Mouse (Mus musculus): Measurements from ENCODE around the gene Gstp3. TPM values are rescaled to one million over a fixed set of nuclear protein-coding genes. Genes with fewer than 3 reads are reported as not detected.
"Not testable (repeated sequence)": the region's sequence is repeated elsewhere in the genome, so short reads cannot be mapped to it uniquely, and the experiment has no call there.

The Gstp3 gene
- total and polyA plus RNA-seq, 2 experiments from 2014 or later = not detected

DNA sequence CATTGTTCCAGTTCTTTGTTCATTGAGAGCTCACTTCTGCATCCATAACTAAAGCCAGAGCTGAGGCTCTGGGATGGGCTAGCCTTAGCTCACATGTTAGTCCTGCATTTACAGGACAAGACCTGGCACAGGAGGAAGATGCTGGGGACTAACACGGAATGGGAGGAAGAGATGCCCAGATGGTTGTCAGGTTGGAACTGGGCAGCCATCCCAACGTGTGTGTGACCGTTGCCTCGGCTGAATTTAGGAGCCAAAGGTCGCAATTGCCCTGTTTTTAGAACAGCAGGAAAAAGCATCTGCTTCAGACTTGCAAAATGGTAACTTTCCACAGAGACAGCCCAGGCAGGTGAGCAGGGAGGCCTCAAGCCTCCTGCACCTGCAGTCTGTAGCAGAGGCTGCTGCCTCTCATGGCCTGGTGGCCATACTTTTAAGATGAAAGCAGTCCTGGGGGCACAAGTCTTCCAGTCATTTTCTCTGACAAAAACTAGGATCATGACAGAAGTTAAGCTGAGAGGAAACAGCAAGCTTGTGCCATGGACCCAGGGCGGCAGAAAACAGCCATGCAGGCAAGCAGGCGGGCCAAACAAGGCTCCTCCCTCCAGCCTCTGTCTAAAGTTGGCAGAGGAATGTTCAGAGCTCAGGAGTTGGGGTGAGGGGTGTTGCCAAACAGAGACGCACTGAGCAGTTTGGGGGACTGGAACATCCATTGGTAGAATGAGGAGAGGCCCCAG is 4.0 kb downstream of the Gstp3 start:
- H3K4me3 ChIP-seq (ENCODE audit: low read depth, low read length) = no peak overlapping the region
- H3K9ac ChIP-seq = no peak overlapping the region
- no peak overlapping the region for H3K27ac ChIP-seq (ENCODE audit: low read depth, low read length)
- DNase-seq (no peak), ATAC-seq (no peak)
- H3K9me3 ChIP-seq (ENCODE audit: low read length) = no peaks in the 10 kb centered on the region
- no peaks in the 10 kb centered on the region for H3K4me1 ChIP-seq (ENCODE audit: insufficient read depth)
- H3K36me3 ChIP-seq (ENCODE audit: insufficient read depth) = no peaks in the 10 kb centered on the region
- WGBS = 69% methylated on average over 8 of the region's 8 CpGs
- H3K27me3 ChIP-seq (ENCODE audit: insufficient read depth, low read length) = no peaks in the 10 kb centered on the region
- H3K4me2 ChIP-seq (ENCODE audit: low read depth) = no peak overlapping the region
- no peak for TF ChIP-seq CTCF (IDR thresholded peaks at IDR 0.05; ENCODE audit: low read depth)

- Histone ChIP-seq H3K4me2 (ENCODE audit: low read depth) (no peak overlapping the region), H3K9me3 (ENCODE audit: low read length) (no peaks in the 10 kb centered on the region), H3K4me3 (ENCODE audit: low read depth, low read length) (no peak overlapping the region), H3K27me3 (ENCODE audit: insufficient read depth, low read length) (no peaks in the 10 kb centered on the region), H3K36me3 (ENCODE audit: insufficient read depth) (no peaks in the 10 kb centered on the region), H3K9ac (no peak overlapping the region), H3K4me1 (ENCODE audit: insufficient read depth) (no peaks in the 10 kb centered on the region), H3K27ac (ENCODE audit: low read depth, low read length) (no peak overlapping the region)
- DNase-seq (no peak), ATAC-seq (no peak)
- 86% methylated on average over 5 of the region's 5 CpGs for WGBS
- TF ChIP-seq CTCF (IDR thresholded peaks at IDR 0.05; ENCODE audit: low read depth) = no peak
Measured at GRCm38 (mm10) chr19:4054613-4055012, 4.8 kb downstream of the Gstp3 start.

- DNase-seq (no peak), ATAC-seq (no peak)
- Histone ChIP-seq H3K4me3 (ENCODE audit: low read depth, low read length) (no peak overlapping the region), H3K4me1 (ENCODE audit: insufficient read depth) (no peaks in the 10 kb centered on the region), H3K27ac (ENCODE audit: low read depth, low read length) (no peak overlapping the region), H3K9ac (no peak overlapping the region), H3K36me3 (ENCODE audit: insufficient read depth) (no peaks in the 10 kb centered on the region), H3K4me2 (ENCODE audit: low read depth) (no peak overlapping the region), H3K27me3 (ENCODE audit: insufficient read depth, low read length) (no peaks in the 10 kb centered on the region), H3K9me3 (ENCODE audit: low read length) (no peaks in the 10 kb centered on the region)
- WGBS = 85% methylated on average over 5 of the region's 5 CpGs
- no peak for TF ChIP-seq CTCF (IDR thresholded peaks at IDR 0.05; ENCODE audit: low read depth)
Measured at GRCm38 (mm10) chr19:4052516-4053030, 6.8 kb downstream of the Gstp3 start.

DNA sequence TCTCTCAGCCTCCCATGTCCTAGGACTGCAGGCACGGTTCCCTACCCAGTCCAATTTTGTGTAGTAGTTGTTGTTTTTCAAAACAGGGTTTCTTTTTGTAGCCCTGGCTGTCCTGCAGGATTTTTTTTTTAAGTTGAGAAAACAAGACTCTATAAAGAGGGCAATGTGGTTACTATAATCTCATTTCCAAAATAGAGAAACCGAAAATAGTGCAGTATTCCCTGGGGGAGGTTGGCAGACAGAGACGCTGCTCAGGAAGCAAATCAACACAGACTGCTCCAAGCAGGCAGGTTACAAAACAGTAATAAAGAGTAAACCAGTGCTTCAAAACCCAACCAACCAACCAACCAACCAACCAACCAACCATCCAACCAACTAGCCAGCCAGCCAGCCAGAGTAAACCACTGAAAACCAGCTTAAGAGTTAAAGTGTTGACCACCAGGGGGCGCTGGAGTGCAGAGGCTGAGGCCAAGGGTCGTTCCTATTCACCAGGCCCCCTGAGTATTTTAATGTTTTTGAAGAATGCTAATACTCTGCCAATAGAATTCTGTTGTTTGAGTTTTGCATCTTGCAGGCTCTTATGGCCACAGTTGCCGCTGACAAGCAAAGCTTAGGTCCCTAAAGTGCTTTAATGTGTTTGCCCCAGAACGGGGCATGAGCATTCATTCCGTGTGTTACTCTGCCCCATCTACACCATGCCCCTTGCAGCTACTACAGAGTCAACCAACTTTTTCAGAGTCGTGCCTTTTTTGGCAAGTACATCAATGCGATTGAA is 7.4 kb downstream of the Gstp3 start:
- H3K9me3 ChIP-seq (ENCODE audit: low read length) = no peaks in the 10 kb centered on the region
- ATAC-seq (no peak), DNase-seq (peak; percentile 31)
- H3K9ac ChIP-seq = no peak overlapping the region
- H3K4me1 ChIP-seq (ENCODE audit: insufficient read depth) = no peaks in the 10 kb centered on the region
- no peak overlapping the region for H3K4me2 ChIP-seq (ENCODE audit: low read depth)
- no peak overlapping the region for H3K27ac ChIP-seq (ENCODE audit: low read depth, low read length)
- peak; percentile 72 for TF ChIP-seq CTCF (IDR thresholded peaks at IDR 0.05; ENCODE audit: low read depth)
- no peaks in the 10 kb centered on the region for H3K27me3 ChIP-seq (ENCODE audit: insufficient read depth, low read length)
- 53% methylated on average over 10 of the region's 10 CpGs for WGBS
- no peak overlapping the region for H3K4me3 ChIP-seq (ENCODE audit: low read depth, low read length)
- H3K36me3 ChIP-seq (ENCODE audit: insufficient read depth) = no peaks in the 10 kb centered on the region

DNA sequence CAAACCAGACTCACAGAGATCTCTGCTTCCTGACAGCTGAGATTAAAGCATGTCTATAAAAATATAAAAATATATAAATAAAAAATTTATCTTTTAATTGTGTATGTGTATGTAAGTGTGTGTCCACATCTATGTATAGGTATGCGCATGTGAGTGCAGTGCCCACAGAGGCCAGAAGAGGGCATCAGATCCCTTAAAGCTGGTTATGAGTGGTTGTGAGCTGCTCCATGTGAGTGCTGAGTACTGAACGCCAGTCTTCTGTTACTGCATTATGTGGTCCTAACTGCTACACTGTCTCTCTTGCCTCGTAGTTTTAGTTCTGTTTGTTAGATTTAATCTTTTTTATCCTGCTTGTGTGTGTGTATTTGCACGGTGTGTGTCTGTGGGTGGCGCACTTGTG is 8.4 kb downstream of the Gstp3 start:
- no peak for DNase-seq
- no peaks in the 10 kb centered on the region for H3K4me1 ChIP-seq (ENCODE audit: insufficient read depth)
- H3K4me3 ChIP-seq (ENCODE audit: low read depth, low read length) = no peak overlapping the region
- no peak for ATAC-seq
- TF ChIP-seq CTCF (IDR thresholded peaks at IDR 0.05; ENCODE audit: low read depth) = no peak; the same call in 1 of the 2 replicates
- H3K4me2 ChIP-seq (ENCODE audit: low read depth) = no peak overlapping the region
- H3K27ac ChIP-seq (ENCODE audit: low read depth, low read length) = no peak overlapping the region
- WGBS = 96% methylated on average over 5 of the region's 5 CpGs
- no peaks in the 10 kb centered on the region for H3K9me3 ChIP-seq (ENCODE audit: low read length)
- H3K36me3 ChIP-seq (ENCODE audit: insufficient read depth) = no peaks in the 10 kb centered on the region
- no peak overlapping the region for H3K9ac ChIP-seq
- H3K27me3 ChIP-seq (ENCODE audit: insufficient read depth, low read length) = no peaks in the 10 kb centered on the region

DNA sequence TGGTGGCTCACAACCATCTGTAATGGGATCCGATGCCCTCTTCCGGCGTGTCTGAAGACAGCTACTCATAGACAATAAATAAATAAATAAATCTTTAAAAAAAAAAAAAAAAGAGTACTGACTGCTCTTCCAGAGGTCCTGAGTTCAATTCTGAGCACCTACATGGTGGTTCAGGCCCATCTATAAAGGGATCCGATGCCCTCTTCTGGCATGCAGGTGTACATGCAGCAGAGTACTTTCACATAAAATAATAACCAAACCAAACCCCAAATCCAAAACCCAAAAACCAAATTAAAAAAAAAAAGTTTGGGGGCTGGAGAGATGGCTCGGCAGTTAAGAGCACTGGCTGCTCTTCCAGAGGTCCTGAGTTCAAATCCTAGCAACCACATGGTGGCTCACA is 10.3 kb downstream of the Gstp3 start:
- not testable (repeated sequence) for ATAC-seq; H3K4me2 ChIP-seq (ENCODE audit: low read depth); H3K27me3 ChIP-seq (ENCODE audit: insufficient read depth, low read length); H3K4me3 ChIP-seq (ENCODE audit: low read depth, low read length); DNase-seq; H3K27ac ChIP-seq (ENCODE audit: low read depth, low read length); H3K36me3 ChIP-seq (ENCODE audit: insufficient read depth); H3K9ac ChIP-seq; H3K9me3 ChIP-seq (ENCODE audit: low read length); H3K4me1 ChIP-seq (ENCODE audit: insufficient read depth)
- 0 out of 2 replicates have a peak, but pooled peaks have one; percentile 3 for TF ChIP-seq CTCF (IDR thresholded peaks at IDR 0.05; ENCODE audit: low read depth)
- WGBS = 80% methylated on average over 5 of the region's 5 CpGs

GRCm38 (mm10) chr19:4047859-4048258 is 11.5 kb downstream of the Gstp3 start:
- Histone ChIP-seq H3K4me1 (ENCODE audit: insufficient read depth) (no peaks in the 10 kb centered on the region), H3K4me3 (ENCODE audit: low read depth, low read length) (no peak overlapping the region), H3K9me3 (ENCODE audit: low read length) (no peaks in the 10 kb centered on the region), H3K27ac (ENCODE audit: low read depth, low read length) (no peak overlapping the region), H3K4me2 (ENCODE audit: low read depth) (no peak overlapping the region), H3K9ac (no peak overlapping the region), H3K27me3 (ENCODE audit: insufficient read depth, low read length) (no peaks in the 10 kb centered on the region), H3K36me3 (ENCODE audit: insufficient read depth) (no peaks in the 10 kb centered on the region)
- DNase-seq (peak; percentile 84), ATAC-seq (no peak)
- WGBS = 8% methylated on average over 4 of the region's 4 CpGs
- peak; percentile 77 for TF ChIP-seq CTCF (IDR thresholded peaks at IDR 0.05; ENCODE audit: low read depth)

All from forebrain, postnatal 0 days (tissue).